Mouse (Mus musculus): ENCODE results near the gene Kcnq1. TPM values are rescaled to one million over a fixed set of nuclear protein-coding genes. Genes with fewer than 3 reads are reported as not detected.

Kcnq1 gene
- polyA plus RNA-seq, 1 experiment from 2014 or later: 13.4 TPM

GRCm38 (mm10) chr7:143069751-143070400, 36.3 kb upstream of the Kcnq1 start:
- no peak for ATAC-seq (replicated peaks; ENCODE audit: low FRiP score, low read depth)
- H3K4me1 ChIP-seq (replicated peaks; ENCODE audit: insufficient read depth, low read length): peaks cover 12% of the 10 kb centered on the region
- H3K9me3 ChIP-seq (replicated peaks; ENCODE audit: low read length): no peaks in the 10 kb centered on the region
- peak; percentile 43 for DNase-seq (ENCODE audit: low spot score)
- H3K4me3 ChIP-seq (replicated peaks; ENCODE audit: low read depth, low read length): peak overlapping the region; percentile 57
- peak overlapping the region; percentile 86 for H3K27ac ChIP-seq
- TF ChIP-seq CTCF (IDR thresholded peaks at IDR 0.05; ENCODE audit: low read depth): no peak
- H3K4me2 ChIP-seq (ENCODE audit: low read length): peak overlapping the region; percentile 89
- no peaks in the 10 kb centered on the region for H3K27me3 ChIP-seq (ENCODE audit: insufficient read depth, low read length)
- H3K9ac ChIP-seq (ENCODE audit: low read depth, low read length): peak overlapping the region; percentile 74
- WGBS: 8% methylated on average over 30 of the region's 30 CpGs
- H3K36me3 ChIP-seq (ENCODE audit: insufficient read depth, low read length): peaks cover 31% of the 10 kb centered on the region

- Histone ChIP-seq H3K4me1 (replicated peaks; ENCODE audit: insufficient read depth, low read length) (peaks cover 12% of the 10 kb centered on the region), H3K36me3 (ENCODE audit: insufficient read depth, low read length) (peaks cover 24% of the 10 kb centered on the region), H3K4me3 (replicated peaks; ENCODE audit: low read depth, low read length) (peak overlapping the region; percentile 57), H3K4me2 (ENCODE audit: low read length) (peak overlapping the region; percentile 89), H3K9me3 (replicated peaks; ENCODE audit: low read length) (no peaks in the 10 kb centered on the region), H3K27ac (no peak overlapping the region), H3K9ac (ENCODE audit: low read depth, low read length) (peak overlapping the region; percentile 74), H3K27me3 (ENCODE audit: insufficient read depth, low read length) (no peaks in the 10 kb centered on the region)
- DNase-seq (ENCODE audit: low spot score) (no peak), ATAC-seq (replicated peaks; ENCODE audit: low FRiP score, low read depth) (no peak)
- 85% methylated on average over 10 of the region's 10 CpGs for WGBS
- no peak for TF ChIP-seq CTCF (IDR thresholded peaks at IDR 0.05; ENCODE audit: low read depth)
Measured at GRCm38 (mm10) chr7:143070506-143071070, 35.6 kb upstream of the Kcnq1 start.

GRCm38 (mm10) chr7:143072605-143073004, 33.6 kb upstream of the Kcnq1 start:
- WGBS: 85% methylated on average over 5 of the region's 5 CpGs
- ATAC-seq (replicated peaks; ENCODE audit: low FRiP score, low read depth): no peak

GRCm38 (mm10) chr7:143073086-143073485, 33.1 kb upstream of the Kcnq1 start:
- no peak overlapping the region for H3K9ac ChIP-seq (ENCODE audit: low read depth, low read length)
- 50% methylated on average over 1 of the region's 1 CpGs for WGBS
- no peak for ATAC-seq (replicated peaks; ENCODE audit: low FRiP score, low read depth)
- no peak overlapping the region for H3K4me2 ChIP-seq (ENCODE audit: low read length)
- H3K4me3 ChIP-seq (replicated peaks; ENCODE audit: low read depth, low read length): no peak overlapping the region
- no peak overlapping the region for H3K27ac ChIP-seq
- 0 out of 2 replicates have a peak, but pooled peaks cover under 1% of the 10 kb centered on the region for H3K36me3 ChIP-seq (ENCODE audit: insufficient read depth, low read length)
- no peaks in the 10 kb centered on the region for H3K9me3 ChIP-seq (replicated peaks; ENCODE audit: low read length)
- DNase-seq (ENCODE audit: low spot score): peak; percentile 69
- H3K27me3 ChIP-seq (ENCODE audit: insufficient read depth, low read length): no peaks in the 10 kb centered on the region
- H3K4me1 ChIP-seq (replicated peaks; ENCODE audit: insufficient read depth, low read length): peaks cover 12% of the 10 kb centered on the region
- peak; percentile 75 for TF ChIP-seq CTCF (IDR thresholded peaks at IDR 0.05; ENCODE audit: low read depth)

More at GRCm38 (mm10) chr7:143072605-143073004, 33.6 kb upstream of the Kcnq1 start:
- Histone ChIP-seq H3K9ac (ENCODE audit: low read depth, low read length) (no peak overlapping the region), H3K4me2 (ENCODE audit: low read length) (no peak overlapping the region), H3K27ac (no peak overlapping the region), H3K9me3 (replicated peaks; ENCODE audit: low read length) (no peaks in the 10 kb centered on the region), H3K4me3 (replicated peaks; ENCODE audit: low read depth, low read length) (no peak overlapping the region), H3K36me3 (ENCODE audit: insufficient read depth, low read length) (0 out of 2 replicates have a peak, but pooled peaks cover 4% of the 10 kb centered on the region), H3K4me1 (replicated peaks; ENCODE audit: insufficient read depth, low read length) (peaks cover 12% of the 10 kb centered on the region), H3K27me3 (ENCODE audit: insufficient read depth, low read length) (no peaks in the 10 kb centered on the region)
- no peak for TF ChIP-seq CTCF (IDR thresholded peaks at IDR 0.05; ENCODE audit: low read depth)
- no peak for DNase-seq (ENCODE audit: low spot score)

GRCm38 (mm10) chr7:143075394-143075793, 30.8 kb upstream of the Kcnq1 start:
- no peaks in the 10 kb centered on the region for H3K36me3 ChIP-seq (ENCODE audit: insufficient read depth, low read length)
- H3K27ac ChIP-seq: no peak overlapping the region
- DNase-seq (ENCODE audit: low spot score): no peak
- H3K9ac ChIP-seq (ENCODE audit: low read depth, low read length): no peak overlapping the region
- no peaks in the 10 kb centered on the region for H3K9me3 ChIP-seq (replicated peaks; ENCODE audit: low read length)
- no peaks in the 10 kb centered on the region for H3K27me3 ChIP-seq (ENCODE audit: insufficient read depth, low read length)
- no peak overlapping the region for H3K4me2 ChIP-seq (ENCODE audit: low read length)
- 72% methylated on average over 5 of the region's 5 CpGs for WGBS
- ATAC-seq (replicated peaks; ENCODE audit: low FRiP score, low read depth): no peak
- no peak overlapping the region for H3K4me3 ChIP-seq (replicated peaks; ENCODE audit: low read depth, low read length)
- H3K4me1 ChIP-seq (replicated peaks; ENCODE audit: insufficient read depth, low read length): peaks cover 4% of the 10 kb centered on the region; the same call in 1 of the 2 replicates
- TF ChIP-seq CTCF (IDR thresholded peaks at IDR 0.05; ENCODE audit: low read depth): no peak

- DNase-seq (ENCODE audit: low spot score): no peak
- Histone ChIP-seq H3K9me3 (replicated peaks; ENCODE audit: low read length) (no peaks in the 10 kb centered on the region), H3K27ac (no peak overlapping the region), H3K27me3 (ENCODE audit: insufficient read depth, low read length) (no peaks in the 10 kb centered on the region), H3K36me3 (ENCODE audit: insufficient read depth, low read length) (no peaks in the 10 kb centered on the region), H3K9ac (ENCODE audit: low read depth, low read length) (no peak overlapping the region), H3K4me1 (replicated peaks; ENCODE audit: insufficient read depth, low read length) (no peaks in the 10 kb centered on the region), H3K4me2 (ENCODE audit: low read length) (no peak overlapping the region), H3K4me3 (replicated peaks; ENCODE audit: low read depth, low read length) (no peak overlapping the region)
- ATAC-seq (replicated peaks; ENCODE audit: low FRiP score, low read depth): no peak
- 67% methylated on average over 2 of the region's 2 CpGs for WGBS
- TF ChIP-seq CTCF (IDR thresholded peaks at IDR 0.05; ENCODE audit: low read depth): no peak
Measured at GRCm38 (mm10) chr7:143077351-143077750, 28.8 kb upstream of the Kcnq1 start.
